Mouse (Mus musculus) frontal cortex, adult 2 months (tissue): ENCODE data around the gene Mapk1. TPM values are rescaled to one million over a fixed set of nuclear protein-coding genes. Genes with fewer than 3 reads are reported as not detected.
A peak's percentile ranks its signal among the peaks of the same experiment; 100 is the strongest.
"Not testable (repeated sequence)": the region's sequence is repeated elsewhere in the genome, so short reads cannot be mapped to it uniquely, and the experiment has no call there.

ENCODE experiments used
- DNase-seq, 2 experiments: peaks; one replicate each; pipeline ENCODE4 v3.0.0; 2022; ENCODE audit warnings: low spot score in 1 of 2; ENCODE audit errors: extremely low spot score in 1 of 2
- polyA plus RNA-seq: library from polyadenylated mRNA; depleted of rRNA; stranded (reverse); fragments of >200 nt; gene quantifications from 2 replicates; pipeline ENCODE4 v1.2.3, GENCODE M21; 2012; rRNA removed

The Mapk1 gene
- polyA plus RNA-seq, result 360 and 370 TPM in 2 replicates

- DNase-seq, result peak; percentile 91 to 98
Observed at GRCm38 (mm10) chr16:16983131-16983533, at the start of gene Mapk1. Gene Mapk1 (plus strand): TSS chr16:16983382.

- DNase-seq, result no peak
Observed at GRCm38 (mm10) chr16:16939543-16939942, 43.6 kb upstream of the Mapk1 start.

- DNase-seq, result no peak
Observed at GRCm38 (mm10) chr16:16941078-16941477, 42.1 kb upstream of the Mapk1 start.

GRCm38 (mm10) chr16:16958575-16958974, 24.6 kb upstream of the Mapk1 start:
- DNase-seq, result no peak

GRCm38 (mm10) chr16:16959907-16960306, 23.3 kb upstream of the Mapk1 start:
- DNase-seq, result peak in 1 of 2 experiments; percentile 24

- DNase-seq, result no peak
Observed at GRCm38 (mm10) chr16:16965149-16965548, 18.0 kb upstream of the Mapk1 start.

- DNase-seq, result no peak
Observed at GRCm38 (mm10) chr16:16966290-16966689, 16.9 kb upstream of the Mapk1 start.

GRCm38 (mm10) chr16:16978061-16978460, 5.1 kb upstream of the Mapk1 start:
- DNase-seq, result no peak

GRCm38 (mm10) chr16:16978765-16979164, 4.4 kb upstream of the Mapk1 start:
- DNase-seq, result no peak

- no peak for DNase-seq
Observed at GRCm38 (mm10) chr16:16982636-16983035, 546 bp upstream of the Mapk1 start.

GRCm38 (mm10) chr16:16983534-16984422, 596 bp downstream of the Mapk1 start:
- peak in 1 of 2 experiments; percentile 18 for DNase-seq

GRCm38 (mm10) chr16:16984423-16984941, 1.3 kb downstream of the Mapk1 start:
- no peak for DNase-seq

GRCm38 (mm10) chr16:16987248-16987647, 4.1 kb downstream of the Mapk1 start:
- no peak for DNase-seq

GRCm38 (mm10) chr16:16988842-16989241, 5.7 kb downstream of the Mapk1 start:
- no peak for DNase-seq

GRCm38 (mm10) chr16:16990021-16990420, 6.8 kb downstream of the Mapk1 start:
- no peak for DNase-seq

- no peak for DNase-seq
Observed at GRCm38 (mm10) chr16:16994426-16995052, 11.4 kb downstream of the Mapk1 start.

- DNase-seq, result not testable (repeated sequence)
Observed at GRCm38 (mm10) chr16:16996121-16996729, 13.0 kb downstream of the Mapk1 start.

GRCm38 (mm10) chr16:17001109-17001508, 17.9 kb downstream of the Mapk1 start:
- DNase-seq, result no peak

GRCm38 (mm10) chr16:17007070-17007469, 23.9 kb downstream of the Mapk1 start:
- no peak for DNase-seq

- no peak for DNase-seq
Observed at GRCm38 (mm10) chr16:17010036-17010435, 26.9 kb downstream of the Mapk1 start.

- DNase-seq, result no peak
Observed at GRCm38 (mm10) chr16:17012583-17012982, 29.4 kb downstream of the Mapk1 start.
